Mouse (Mus musculus): ENCODE measurements at regions not wholly inside any gene's neighbourhood (a gene's known extent, or its start where the extent isn't known, plus 50 kb on each side); places are given as distances from the start of the nearest gene placed in this dataset.

GRCm38 (mm10) chr7:70638161-70638560, 271.6 kb upstream of the Nr2f2 start:
- TF ChIP-seq GATA1 (IDR thresholded peaks at IDR 0.05; ENCODE audit: borderline replicate concordance, low read length) (no peak), FLI1 (IDR thresholded peaks at IDR 0.05; ENCODE audit: low read length) (no peak)
- H3K4me3 ChIP-seq (replicated peaks): no peak overlapping the region
- 0 out of 2 replicates have a peak, but pooled peaks cover 13% of the 10 kb centered on the region for H3K9me3 ChIP-seq
- H3K4me1 ChIP-seq: no peaks in the 10 kb centered on the region
- H3K36me3 ChIP-seq (replicated peaks; ENCODE audit: low read length): no peaks in the 10 kb centered on the region
- peaks cover 2% of the 10 kb centered on the region for H3K27me3 ChIP-seq (replicated peaks)

- no peak for TF ChIP-seq GATA1 (IDR thresholded peaks at IDR 0.05; ENCODE audit: borderline replicate concordance, low read length)
- no peak for TF ChIP-seq FLI1 (IDR thresholded peaks at IDR 0.05; ENCODE audit: low read length)
- H3K27me3 ChIP-seq (replicated peaks): no peaks in the 10 kb centered on the region
Observed at GRCm38 (mm10) chr7:70634016-70634415, 267.5 kb upstream of the Nr2f2 start.

GRCm38 (mm10) chr7:70633577-70633976, 267.0 kb upstream of the Nr2f2 start:
- no peaks in the 10 kb centered on the region for H3K27me3 ChIP-seq (replicated peaks)

More at GRCm38 (mm10) chr7:70634016-70634415, 267.5 kb upstream of the Nr2f2 start:
- no peaks in the 10 kb centered on the region for H3K36me3 ChIP-seq (replicated peaks; ENCODE audit: low read length)
- no peak overlapping the region for H3K4me3 ChIP-seq (replicated peaks)
- peaks cover 25% of the 10 kb centered on the region; the same call in 1 of the 2 replicates for H3K9me3 ChIP-seq
- H3K4me1 ChIP-seq: no peaks in the 10 kb centered on the region

GRCm38 (mm10) chr7:70625643-70626231, 259.2 kb upstream of the Nr2f2 start:
- TF ChIP-seq GATA1 (IDR thresholded peaks at IDR 0.05; ENCODE audit: borderline replicate concordance, low read length) (no peak), FLI1 (IDR thresholded peaks at IDR 0.05; ENCODE audit: low read length) (no peak)
- Histone ChIP-seq H3K9me3 (no peaks in the 10 kb centered on the region), H3K36me3 (replicated peaks; ENCODE audit: low read length) (no peaks in the 10 kb centered on the region), H3K4me3 (replicated peaks) (no peak overlapping the region), H3K4me1 (peaks cover 8% of the 10 kb centered on the region), H3K27me3 (replicated peaks) (peaks cover 22% of the 10 kb centered on the region)

More at GRCm38 (mm10) chr7:70633577-70633976, 267.0 kb upstream of the Nr2f2 start:
- TF ChIP-seq FLI1 (IDR thresholded peaks at IDR 0.05; ENCODE audit: low read length) (no peak), GATA1 (IDR thresholded peaks at IDR 0.05; ENCODE audit: borderline replicate concordance, low read length) (no peak)
- H3K4me3 ChIP-seq (replicated peaks): no peak overlapping the region
- no peaks in the 10 kb centered on the region for H3K36me3 ChIP-seq (replicated peaks; ENCODE audit: low read length)
- no peaks in the 10 kb centered on the region for H3K4me1 ChIP-seq
- H3K9me3 ChIP-seq: peaks cover 25% of the 10 kb centered on the region; the same call in 1 of the 2 replicates

- peaks cover 8% of the 10 kb centered on the region for H3K4me1 ChIP-seq
- peak overlapping the region; percentile 50 for H3K4me3 ChIP-seq (replicated peaks)
- no peaks in the 10 kb centered on the region for H3K36me3 ChIP-seq (replicated peaks; ENCODE audit: low read length)
- H3K9me3 ChIP-seq: no peaks in the 10 kb centered on the region
- peaks cover 22% of the 10 kb centered on the region for H3K27me3 ChIP-seq (replicated peaks)
- TF ChIP-seq FLI1 (IDR thresholded peaks at IDR 0.05; ENCODE audit: low read length): no peak
- TF ChIP-seq GATA1 (IDR thresholded peaks at IDR 0.05; ENCODE audit: borderline replicate concordance, low read length): no peak
Observed at GRCm38 (mm10) chr7:70624727-70625642, 258.4 kb upstream of the Nr2f2 start.

- H3K27me3 ChIP-seq (replicated peaks): peaks cover 22% of the 10 kb centered on the region
- no peak overlapping the region for H3K4me3 ChIP-seq (replicated peaks)
- H3K4me1 ChIP-seq: peaks cover 8% of the 10 kb centered on the region
- H3K9me3 ChIP-seq: no peaks in the 10 kb centered on the region
- TF ChIP-seq GATA1 (IDR thresholded peaks at IDR 0.05; ENCODE audit: borderline replicate concordance, low read length) (no peak), FLI1 (IDR thresholded peaks at IDR 0.05; ENCODE audit: low read length) (no peak)
- H3K36me3 ChIP-seq (replicated peaks; ENCODE audit: low read length): no peaks in the 10 kb centered on the region
Observed at GRCm38 (mm10) chr7:70624031-70624726, 257.6 kb upstream of the Nr2f2 start.

GRCm38 (mm10) chr7:70619400-70619799, 252.9 kb upstream of the Nr2f2 start:
- Histone ChIP-seq H3K9me3 (no peaks in the 10 kb centered on the region), H3K4me1 (no peaks in the 10 kb centered on the region), H3K4me3 (replicated peaks) (no peak overlapping the region), H3K36me3 (replicated peaks; ENCODE audit: low read length) (no peaks in the 10 kb centered on the region), H3K27me3 (replicated peaks) (peaks cover 5% of the 10 kb centered on the region)
- TF ChIP-seq FLI1 (IDR thresholded peaks at IDR 0.05; ENCODE audit: low read length): no peak
- no peak for TF ChIP-seq GATA1 (IDR thresholded peaks at IDR 0.05; ENCODE audit: borderline replicate concordance, low read length)

- no peak for TF ChIP-seq FLI1 (IDR thresholded peaks at IDR 0.05; ENCODE audit: low read length)
- TF ChIP-seq GATA1 (IDR thresholded peaks at IDR 0.05; ENCODE audit: borderline replicate concordance, low read length): no peak
- H3K9me3 ChIP-seq: 0 out of 2 replicates have a peak, but pooled peaks cover 4% of the 10 kb centered on the region
- no peaks in the 10 kb centered on the region for H3K27me3 ChIP-seq (replicated peaks)
- H3K4me3 ChIP-seq (replicated peaks): no peak overlapping the region
- no peaks in the 10 kb centered on the region for H3K36me3 ChIP-seq (replicated peaks; ENCODE audit: low read length)
- H3K4me1 ChIP-seq: no peaks in the 10 kb centered on the region
Observed at GRCm38 (mm10) chr7:70618270-70618669, 251.7 kb upstream of the Nr2f2 start.

- no peaks in the 10 kb centered on the region for H3K36me3 ChIP-seq (replicated peaks; ENCODE audit: low read length)
- TF ChIP-seq GATA1 (IDR thresholded peaks at IDR 0.05; ENCODE audit: borderline replicate concordance, low read length) (no peak), FLI1 (IDR thresholded peaks at IDR 0.05; ENCODE audit: low read length) (no peak)
- H3K9me3 ChIP-seq: peaks cover 3% of the 10 kb centered on the region; the same call in 1 of the 2 replicates
- H3K4me1 ChIP-seq: no peaks in the 10 kb centered on the region
- no peak overlapping the region for H3K4me3 ChIP-seq (replicated peaks)
- H3K27me3 ChIP-seq (replicated peaks): no peaks in the 10 kb centered on the region
Observed at GRCm38 (mm10) chr7:70606511-70606910, 240.0 kb upstream of the Nr2f2 start.

Measured in megakaryocyte, embryonic 14.5 days (primary cell).